Mouse (Mus musculus) hindbrain, embryonic 16.5 days (tissue): Measurements from ENCODE around the gene Clint1. TPM values are rescaled to one million over a fixed set of nuclear protein-coding genes. Genes with fewer than 3 reads are reported as not detected.

ENCODE experiments used
- ATAC-seq: fragments of 200-750 bp; cut with Nextera tagmentation; 2 replicates; pipeline ENCODE4 v1.8.0; 2017; ENCODE audit warnings: moderate TSS enrichment, moderate library complexity
- H3K27ac ChIP-seq: fragments of 300-500 bp; sonication (generic); 2 replicates; pipeline ENCODE4 v1.5.1; 2014; ENCODE audit warnings: low read depth, mild to moderate bottlenecking, control low read depth, low read length, moderate library complexity
- H3K27me3 ChIP-seq: fragments of 300-500 bp; sonication (generic); replicated peaks from 2 replicates; pipeline ENCODE4 v1.6.1; 2014; ENCODE audit warnings: low read length; ENCODE audit not compliant: control insufficient read depth, insufficient read depth
- H3K36me3 ChIP-seq: fragments of 300-500 bp; sonication (generic); 2 replicates; pipeline ENCODE4 v1.6.1; 2014; ENCODE audit warnings: mild to moderate bottlenecking, low read length, moderate library complexity, mixed read lengths; ENCODE audit not compliant: control insufficient read depth, insufficient read depth
- H3K4me1 ChIP-seq: fragments of 300-500 bp; sonication (generic); 2 replicates; pipeline ENCODE4 v1.6.1; 2014; ENCODE audit warnings: low read depth, low read length; ENCODE audit not compliant: control insufficient read depth, insufficient read depth
- H3K4me2 ChIP-seq: fragments of 300-500 bp; sonication (generic); 2 replicates; pipeline ENCODE4 v1.6.1; 2014; ENCODE audit warnings: mild to moderate bottlenecking, low read length, control low read depth, moderate library complexity
- H3K4me3 ChIP-seq: fragments of 300-500 bp; sonication (generic); 2 replicates; pipeline ENCODE4 v1.5.1; 2014; ENCODE audit warnings: mild to moderate bottlenecking, low read length, control low read depth, moderate library complexity
- H3K9ac ChIP-seq: fragments of 300-500 bp; sonication (generic); 2 replicates; pipeline ENCODE4 v1.6.1; 2014; ENCODE audit warnings: low read depth, mild to moderate bottlenecking, control low read depth, low read length, moderate library complexity
- H3K9me3 ChIP-seq: fragments of 300-500 bp; sonication (generic); 2 replicates; pipeline ENCODE4 v1.6.1; 2014; ENCODE audit warnings: mild to moderate bottlenecking, low read length, moderate library complexity; ENCODE audit not compliant: control insufficient read depth
- WGBS: fragments of 180-500 bp; shearing (Covaris S2); extraction: QIAGEN DNeasy Blood & Tissue Kit; methylation state at CpG from one replicate; pipeline ENCODE4 v1.1.7; 2014; 5-methylcytosine and 5-hydroxymethylcytosine counted together
- polyA plus RNA-seq: library from polyadenylated mRNA; unstranded; fragments of >200 nt; fragmentation: Nextera tagmentation; extraction: Ambion mirVana; gene quantifications from 2 replicates; pipeline ENCODE4 v1.2.1, GENCODE M21; 2015

Gene Clint1
- 39.4 and 43.4 TPM in 2 replicates for polyA plus RNA-seq

DNA sequence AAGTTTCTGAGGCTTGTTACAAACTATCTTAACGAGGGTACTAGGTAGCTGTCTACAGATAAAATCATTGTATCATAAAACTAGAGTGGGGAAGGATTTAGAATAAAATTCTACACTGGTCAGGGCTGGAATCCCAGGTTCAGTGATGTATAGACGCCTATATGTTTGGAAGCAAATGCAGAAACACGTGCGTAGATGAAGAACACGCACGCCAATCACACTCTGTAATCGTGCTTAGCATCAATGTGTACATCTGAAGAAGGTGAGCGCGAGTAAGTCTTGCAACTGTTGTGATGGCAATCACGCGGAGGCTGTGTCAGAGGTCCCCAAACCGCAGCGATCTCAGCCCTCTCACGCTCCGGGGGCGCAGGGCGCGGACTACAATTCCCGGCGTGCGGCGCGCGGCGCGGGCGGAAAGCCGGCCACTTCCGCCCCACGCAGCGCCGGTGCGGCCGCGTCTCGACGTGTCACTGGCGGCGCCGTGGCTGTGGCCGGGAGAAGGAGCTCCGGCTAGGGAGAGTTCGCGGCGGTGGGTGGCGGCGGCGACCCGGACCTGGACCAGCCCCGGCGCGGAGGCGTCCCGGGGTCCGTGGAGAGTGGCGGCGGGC is at the start of gene Clint1:
Gene Clint1, plus strand, starts transcription at position 536 of the 608 bp plus-strand sequence.
- no peaks in the 10 kb centered on the region for H3K9me3 ChIP-seq
- peaks cover 21% of the 10 kb centered on the region for H3K4me1 ChIP-seq
- peak within 1 kb of the TSS; percentile 67 for H3K4me2 ChIP-seq
- no peaks in the 10 kb centered on the region for H3K27me3 ChIP-seq
- ATAC-seq: peak; percentile 98
- peak within 1 kb of the TSS; percentile 83 for H3K4me3 ChIP-seq
- peak within 1 kb of the TSS; percentile 83 for H3K27ac ChIP-seq
- WGBS: under 1% methylated on average over 47 of the region's 57 CpGs
- peak within 1 kb of the TSS; percentile 96 for H3K9ac ChIP-seq
- no peaks in the 10 kb centered on the region; the same call in 1 of the 2 replicates for H3K36me3 ChIP-seq

GRCm38 (mm10) chr11:45804068-45804467 is 47.8 kb upstream of the Clint1 start:
- Histone ChIP-seq H3K9me3 (no peaks in the 10 kb centered on the region), H3K4me1 (no peaks in the 10 kb centered on the region; the same call in 1 of the 2 replicates), H3K4me3 (no peak overlapping the region), H3K36me3 (no peaks in the 10 kb centered on the region), H3K27me3 (no peaks in the 10 kb centered on the region), H3K27ac (no peak overlapping the region), H3K9ac (no peak overlapping the region), H3K4me2 (no peak overlapping the region)
- 83% methylated on average over 4 of the region's 4 CpGs for WGBS
- ATAC-seq: no peak

DNA sequence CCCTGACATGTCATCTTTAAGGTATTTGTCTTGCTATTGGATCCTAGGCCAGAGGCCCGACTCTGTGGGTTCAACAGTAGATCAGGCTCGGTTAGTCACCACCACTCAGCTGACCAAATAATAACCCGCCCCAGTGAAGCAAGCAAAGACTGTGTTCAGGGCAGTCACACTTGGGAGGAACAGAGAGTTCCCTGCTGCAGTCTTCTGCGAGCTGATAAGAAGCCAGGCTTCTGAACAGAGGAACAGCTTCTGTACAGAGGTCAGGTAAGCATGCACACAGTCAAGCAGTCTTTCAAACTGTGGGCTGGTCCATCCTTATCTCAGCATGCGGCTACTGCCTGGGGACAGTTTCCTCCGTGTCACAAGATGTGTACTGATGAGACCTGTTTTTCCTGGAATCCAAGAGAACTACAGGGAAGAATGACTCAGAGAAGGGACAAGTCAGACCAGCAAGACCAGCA is 46.5 kb upstream of the Clint1 start:
- Histone ChIP-seq H3K27ac (no peak overlapping the region), H3K4me2 (no peak overlapping the region), H3K9ac (no peak overlapping the region), H3K27me3 (no peaks in the 10 kb centered on the region), H3K4me3 (no peak overlapping the region), H3K9me3 (no peaks in the 10 kb centered on the region), H3K4me1 (no peaks in the 10 kb centered on the region), H3K36me3 (no peaks in the 10 kb centered on the region)
- ATAC-seq: no peak
- 80% methylated on average over 6 of the region's 6 CpGs for whole genome bisulfite sequencing

DNA sequence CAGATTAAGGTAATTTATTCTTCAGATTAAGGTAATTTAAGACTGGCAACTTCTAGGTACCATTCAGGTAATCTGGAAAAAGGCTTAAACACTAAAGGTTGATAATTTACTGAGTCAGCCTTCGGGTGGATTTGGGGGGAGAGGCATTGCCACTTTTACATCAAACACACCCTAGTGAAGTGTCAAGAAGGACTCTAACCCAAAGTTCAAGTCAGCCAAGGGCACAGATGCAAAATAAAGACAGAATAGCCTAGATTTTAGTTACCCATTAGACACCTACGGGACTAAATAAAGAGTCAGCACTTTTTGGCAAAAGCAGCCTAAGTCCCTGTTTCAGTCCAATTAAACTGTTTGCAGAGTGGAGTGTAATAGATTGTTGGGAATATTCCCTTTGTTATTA is 46.0 kb upstream of the Clint1 start:
- no peaks in the 10 kb centered on the region for H3K9me3 ChIP-seq
- no peaks in the 10 kb centered on the region for H3K4me1 ChIP-seq
- WGBS: 76% methylated on average over 2 of the region's 2 CpGs
- H3K9ac ChIP-seq: no peak overlapping the region
- H3K27ac ChIP-seq: no peak overlapping the region
- H3K4me2 ChIP-seq: no peak overlapping the region
- no peaks in the 10 kb centered on the region for H3K27me3 ChIP-seq
- no peak overlapping the region for H3K4me3 ChIP-seq
- H3K36me3 ChIP-seq: no peaks in the 10 kb centered on the region
- ATAC-seq: no peak

- no peaks in the 10 kb centered on the region for H3K27me3 ChIP-seq
- H3K4me2 ChIP-seq: no peak overlapping the region
- ATAC-seq: no peak
- H3K9ac ChIP-seq: no peak overlapping the region
- H3K36me3 ChIP-seq: no peaks in the 10 kb centered on the region
- WGBS: 95% methylated on average over 2 of the region's 2 CpGs
- no peaks in the 10 kb centered on the region for H3K9me3 ChIP-seq
- H3K4me3 ChIP-seq: no peak overlapping the region
- no peak overlapping the region for H3K27ac ChIP-seq
- H3K4me1 ChIP-seq: no peaks in the 10 kb centered on the region
Measured at GRCm38 (mm10) chr11:45806264-45806663, 45.6 kb upstream of the Clint1 start.

DNA sequence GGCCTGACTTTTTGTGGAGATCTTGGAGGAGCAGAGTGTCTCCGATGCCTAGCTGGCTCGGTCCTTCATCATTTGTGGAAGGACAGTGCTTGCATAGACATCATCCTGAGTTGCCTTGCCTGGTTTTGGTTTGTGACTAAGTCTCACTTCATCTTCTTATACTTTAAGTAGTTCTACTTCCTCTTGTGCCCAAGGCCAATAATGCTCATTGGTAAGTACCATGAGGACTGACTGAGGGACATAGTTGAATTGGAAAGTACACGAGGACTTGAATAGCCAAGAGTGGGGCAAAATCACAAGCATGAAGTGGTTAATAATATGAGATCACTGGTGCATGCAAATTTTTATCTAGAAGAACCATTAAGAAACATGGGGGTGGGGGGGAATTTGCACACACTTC is 45.0 kb upstream of the Clint1 start:
- no peaks in the 10 kb centered on the region for H3K36me3 ChIP-seq
- no peak overlapping the region for H3K4me2 ChIP-seq
- WGBS: 88% methylated on average over 3 of the region's 3 CpGs
- H3K27ac ChIP-seq: no peak overlapping the region
- no peaks in the 10 kb centered on the region for H3K9me3 ChIP-seq
- no peak overlapping the region for H3K4me3 ChIP-seq
- no peaks in the 10 kb centered on the region for H3K27me3 ChIP-seq
- H3K9ac ChIP-seq: no peak overlapping the region
- H3K4me1 ChIP-seq: no peaks in the 10 kb centered on the region
- no peak for ATAC-seq

GRCm38 (mm10) chr11:45807820-45808219 is 44.0 kb upstream of the Clint1 start:
- no peak overlapping the region for H3K9ac ChIP-seq
- no peak overlapping the region for H3K4me3 ChIP-seq
- no peak for ATAC-seq
- H3K4me1 ChIP-seq: no peaks in the 10 kb centered on the region
- no peaks in the 10 kb centered on the region for H3K9me3 ChIP-seq
- H3K36me3 ChIP-seq: no peaks in the 10 kb centered on the region
- H3K27me3 ChIP-seq: no peaks in the 10 kb centered on the region
- no peak overlapping the region for H3K27ac ChIP-seq
- WGBS: 85% methylated on average over 12 of the region's 12 CpGs
- no peak overlapping the region for H3K4me2 ChIP-seq

DNA sequence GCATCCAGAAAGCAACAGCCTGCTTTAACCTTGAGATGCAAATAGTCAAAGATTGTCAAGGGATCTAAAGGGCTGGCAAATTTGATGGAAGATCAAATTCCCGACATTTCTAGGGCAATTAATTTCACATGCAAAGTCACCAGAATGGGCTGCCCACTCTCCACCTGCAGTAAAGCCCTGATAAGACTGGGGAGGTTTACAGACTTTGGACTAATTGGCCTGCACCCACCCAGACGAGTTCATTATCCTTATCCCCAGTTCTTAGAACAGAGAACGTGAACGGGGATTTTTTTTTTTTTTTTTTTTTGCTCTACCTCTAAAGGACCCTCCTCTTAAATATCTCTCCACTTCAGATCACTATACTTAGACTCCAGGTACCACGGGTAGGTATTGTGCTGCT is 42.4 kb upstream of the Clint1 start:
- Histone ChIP-seq H3K4me1 (no peaks in the 10 kb centered on the region), H3K4me3 (no peak overlapping the region), H3K36me3 (no peaks in the 10 kb centered on the region), H3K27me3 (no peaks in the 10 kb centered on the region), H3K9me3 (no peaks in the 10 kb centered on the region), H3K9ac (no peak overlapping the region), H3K4me2 (no peak overlapping the region), H3K27ac (no peak overlapping the region)
- WGBS: 68% methylated on average over 5 of the region's 5 CpGs
- ATAC-seq: no peak

DNA sequence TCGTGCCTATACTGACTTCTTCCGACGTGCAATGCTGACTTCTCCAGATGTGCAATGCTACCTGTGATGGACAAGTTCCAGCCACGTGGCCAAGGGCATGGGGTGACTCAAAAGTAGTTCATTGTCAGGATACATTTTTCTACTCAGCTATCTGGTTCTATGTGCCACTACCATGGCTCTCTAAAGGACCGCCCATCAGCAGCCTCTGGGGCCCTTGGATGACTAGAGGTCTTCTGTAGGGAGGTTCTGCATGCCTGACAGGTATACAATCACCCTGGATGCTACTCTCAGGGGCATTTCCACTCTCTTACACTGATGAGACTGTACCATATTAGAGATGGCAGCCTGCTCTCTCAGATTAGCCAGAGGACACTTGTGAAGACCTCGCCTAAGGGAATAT is 41.8 kb upstream of the Clint1 start:
- H3K4me3 ChIP-seq: no peak overlapping the region
- H3K9ac ChIP-seq: no peak overlapping the region
- ATAC-seq: no peak
- no peak overlapping the region for H3K27ac ChIP-seq
- 91% methylated on average over 6 of the region's 6 CpGs for WGBS
- no peaks in the 10 kb centered on the region for H3K36me3 ChIP-seq
- no peak overlapping the region for H3K4me2 ChIP-seq
- no peaks in the 10 kb centered on the region for H3K27me3 ChIP-seq
- H3K4me1 ChIP-seq: no peaks in the 10 kb centered on the region
- no peaks in the 10 kb centered on the region for H3K9me3 ChIP-seq
